Mouse (Mus musculus) hindbrain, postnatal 0 days (tissue): ENCODE measurements around the gene Gm20388. TPM values are rescaled to one million over a fixed set of nuclear protein-coding genes. Genes with fewer than 3 reads are reported as not detected.

ENCODE experiments used
- ATAC-seq: fragments of 200-750 bp; cut with Nextera tagmentation; 2 replicates; pipeline ENCODE4 v1.8.0; 2017; ENCODE audit warnings: mild to moderate bottlenecking, moderate TSS enrichment, moderate library complexity
- DNase-seq: peaks from one replicate; pipeline ENCODE4 v3.0.0-alpha.2; 2015; ENCODE audit warnings: low spot score
- H3K27ac ChIP-seq: fragments of 300-500 bp; sonication (generic); 2 replicates; pipeline ENCODE4 v1.5.1; 2014; ENCODE audit warnings: mild to moderate bottlenecking
- H3K27me3 ChIP-seq: fragments of 300-500 bp; sonication (generic); 2 replicates; pipeline ENCODE4 v1.6.1; 2014; ENCODE audit warnings: low read length, mixed read lengths; ENCODE audit not compliant: insufficient read depth
- H3K36me3 ChIP-seq: fragments of 300-500 bp; sonication (generic); 2 replicates; pipeline ENCODE4 v1.6.1; 2014; ENCODE audit warnings: low read length, mixed read lengths; ENCODE audit not compliant: insufficient read depth
- H3K4me1 ChIP-seq: fragments of 300-500 bp; sonication (generic); 2 replicates; pipeline ENCODE4 v1.6.1; 2014; ENCODE audit warnings: antibody characterized with exemption, low read length, mixed read lengths; ENCODE audit not compliant: insufficient read depth
- H3K4me2 ChIP-seq: fragments of 300-500 bp; sonication (generic); 2 replicates; pipeline ENCODE4 v1.6.1; 2014; ENCODE audit warnings: low read depth, mild to moderate bottlenecking, low read length, moderate library complexity, mixed read lengths
- H3K4me3 ChIP-seq: fragments of 300-500 bp; sonication (generic); 2 replicates; pipeline ENCODE4 v1.5.1; 2014; ENCODE audit warnings: low read length
- H3K9ac ChIP-seq: fragments of 300-500 bp; sonication (generic); replicated peaks from 2 replicates; pipeline ENCODE4 v1.6.1; 2014; ENCODE audit warnings: mild to moderate bottlenecking, low read length, moderate library complexity, mixed read lengths
- H3K9me3 ChIP-seq: fragments of 300-500 bp; sonication (generic); 2 replicates; pipeline ENCODE4 v1.6.1; 2016; ENCODE audit warnings: low read length, mixed read lengths
- CTCF ChIP-seq: IDR thresholded peaks from 2 replicates; pipeline ENCODE4 v1.5.1; 2016; ENCODE audit warnings: antibody characterized with exemption, control low read depth, low read depth
- WGBS: fragments of 180-500 bp; shearing (Covaris S2); extraction: QIAGEN DNeasy Blood & Tissue Kit; methylation state at CpG from one replicate; pipeline ENCODE4 v1.1.7; 2014; 5-methylcytosine and 5-hydroxymethylcytosine counted together
- polyA plus RNA-seq: library from polyadenylated mRNA; unstranded; fragments of >200 nt; fragmentation: Nextera tagmentation; extraction: Ambion mirVana; gene quantifications from 2 replicates; pipeline ENCODE4 v1.2.1, GENCODE M21; 2015
- total RNA-seq: library from RNA; depleted of rRNA; stranded (reverse); fragments of >200 nt; gene quantifications from 2 replicates; pipeline ENCODE4 v1.2.3, GENCODE M21; 2014

Gene Gm20388
- total and polyA plus RNA-seq, 2 experiments from 2014 or later = 71.3 TPM; not detected in 1

- H3K4me2 ChIP-seq = no peak overlapping the region
- WGBS = 51% methylated on average over 4 of the region's 4 CpGs
- no peak overlapping the region for H3K4me3 ChIP-seq
- no peaks in the 10 kb centered on the region for H3K27me3 ChIP-seq
- no peak for DNase-seq
- no peaks in the 10 kb centered on the region for H3K9me3 ChIP-seq
- no peaks in the 10 kb centered on the region for H3K36me3 ChIP-seq
- H3K9ac ChIP-seq = no peak overlapping the region
- no peak for ATAC-seq
- no peak overlapping the region for H3K27ac ChIP-seq
- peaks cover 11% of the 10 kb centered on the region for H3K4me1 ChIP-seq
- peak; percentile 87 for TF ChIP-seq CTCF
Measured at GRCm38 (mm10) chr8:121694453-121694852, 1783.8 kb downstream of the Gm20388 start.

DNA sequence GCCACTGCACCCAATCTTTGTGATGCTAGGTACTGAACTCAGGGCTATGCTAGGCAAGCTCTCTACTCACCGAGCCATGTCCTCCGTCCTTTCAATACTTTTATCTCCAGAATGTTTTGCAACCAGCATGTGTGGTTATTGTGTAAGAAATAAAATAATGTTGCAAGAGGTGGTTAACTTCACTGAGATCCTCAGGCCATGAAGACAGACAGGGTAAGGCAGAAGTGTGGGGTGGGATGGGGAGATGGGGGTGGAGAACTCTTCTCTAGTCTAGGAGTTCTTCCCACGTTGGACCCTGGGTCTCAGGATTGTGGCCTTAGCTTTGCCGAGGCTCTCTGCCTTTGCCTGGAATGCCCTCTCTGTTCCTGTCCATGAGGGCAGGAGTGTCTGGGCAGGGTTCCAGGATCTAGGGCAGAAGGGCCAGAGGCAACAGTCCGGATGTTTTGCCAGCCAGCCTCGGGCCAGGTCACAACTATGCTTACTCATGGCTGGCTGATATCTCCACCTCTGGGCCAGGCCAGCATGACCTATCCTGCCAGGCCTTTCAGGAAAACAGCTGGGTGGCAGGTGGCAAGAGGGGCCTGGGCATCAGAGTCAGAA, 1785.0 kb downstream of the Gm20388 start:
- peaks cover 11% of the 10 kb centered on the region for H3K4me1 ChIP-seq
- H3K27ac ChIP-seq = no peak overlapping the region
- ATAC-seq (no peak), DNase-seq (no peak)
- no peaks in the 10 kb centered on the region for H3K9me3 ChIP-seq
- no peaks in the 10 kb centered on the region for H3K27me3 ChIP-seq
- H3K9ac ChIP-seq = no peak overlapping the region
- 76% methylated on average over 6 of the region's 6 CpGs for WGBS
- H3K4me3 ChIP-seq = no peak overlapping the region
- TF ChIP-seq CTCF = no peak
- no peaks in the 10 kb centered on the region for H3K36me3 ChIP-seq
- H3K4me2 ChIP-seq = no peak overlapping the region

GRCm38 (mm10) chr8:121697735-121698614, 1787.3 kb downstream of the Gm20388 start:
- peak; percentile 77 for DNase-seq
- 3% methylated on average over 16 of the region's 17 CpGs for WGBS
- Histone ChIP-seq H3K9ac (no peak overlapping the region; the same call in 1 of the 2 replicates), H3K27me3 (no peaks in the 10 kb centered on the region), H3K4me2 (peak overlapping the region; percentile 40), H3K4me1 (peaks cover 11% of the 10 kb centered on the region), H3K4me3 (no peak overlapping the region), H3K9me3 (no peaks in the 10 kb centered on the region), H3K27ac (peak overlapping the region; percentile 78), H3K36me3 (no peaks in the 10 kb centered on the region)
- ATAC-seq = peak; percentile 56
- no peak for TF ChIP-seq CTCF

DNA sequence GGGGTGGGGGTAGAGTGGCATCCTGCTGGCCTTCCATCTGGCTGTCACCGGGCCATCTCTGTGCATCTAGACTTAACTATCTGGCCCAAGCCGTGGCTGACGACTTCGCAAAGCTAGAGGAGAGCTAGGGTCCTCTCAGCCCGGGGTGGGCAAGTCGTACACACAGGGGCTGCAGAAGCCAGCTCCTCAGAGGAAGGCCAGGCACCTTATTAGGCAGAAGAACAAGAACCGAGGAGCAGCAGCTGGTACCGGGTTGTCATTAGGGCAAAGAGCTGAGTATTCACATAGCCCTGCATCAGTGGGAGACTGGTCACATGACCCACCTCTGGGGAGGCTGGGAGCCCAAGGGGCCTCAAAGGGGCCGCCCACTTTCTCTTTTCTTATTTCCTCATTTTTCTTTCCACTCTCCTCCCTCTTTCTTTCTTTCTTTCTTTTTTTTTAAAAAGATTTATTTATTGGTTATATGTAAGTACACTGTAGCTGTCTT, 1788.0 kb downstream of the Gm20388 start:
- peak overlapping the region; percentile 78; the same call in 1 of the 2 replicates for H3K27ac ChIP-seq
- 8% methylated on average over 9 of the region's 9 CpGs for WGBS
- no peaks in the 10 kb centered on the region for H3K9me3 ChIP-seq
- no peak overlapping the region; the same call in 1 of the 2 replicates for H3K9ac ChIP-seq
- peak overlapping the region; percentile 40 for H3K4me2 ChIP-seq
- H3K27me3 ChIP-seq = no peaks in the 10 kb centered on the region
- H3K36me3 ChIP-seq = no peaks in the 10 kb centered on the region
- TF ChIP-seq CTCF = no peak
- peak; percentile 31 for DNase-seq
- H3K4me1 ChIP-seq = peaks cover 11% of the 10 kb centered on the region
- H3K4me3 ChIP-seq = no peak overlapping the region
- ATAC-seq = peak; percentile 38; the same call in 1 of the 2 replicates

DNA sequence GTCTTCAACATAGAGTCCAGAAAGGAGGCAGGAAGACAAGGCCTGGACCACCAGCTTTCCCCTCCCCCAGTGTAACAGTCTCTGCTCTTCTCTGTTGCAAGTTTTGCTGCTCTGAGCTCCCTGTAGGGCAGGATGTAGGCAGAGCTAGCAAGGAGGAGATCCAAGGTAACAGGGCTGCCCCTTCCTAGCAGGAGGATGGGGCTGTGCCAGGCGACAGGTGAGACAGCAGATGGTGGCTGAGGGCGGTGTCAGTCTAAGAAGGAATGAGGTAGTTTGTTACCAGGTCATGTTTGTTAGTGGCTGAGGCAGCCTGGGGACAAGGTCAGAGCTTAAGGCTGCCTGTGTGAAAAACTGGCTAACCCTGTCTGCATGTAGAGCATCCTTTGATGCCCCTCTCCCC, 1789.3 kb downstream of the Gm20388 start:
- H3K27me3 ChIP-seq = no peaks in the 10 kb centered on the region
- 100% methylated on average over 2 of the region's 2 CpGs for WGBS
- H3K4me1 ChIP-seq = peaks cover 11% of the 10 kb centered on the region
- H3K27ac ChIP-seq = 0 out of 2 replicates have a peak overlapping the region, but pooled peaks have one; percentile 11
- no peak for TF ChIP-seq CTCF
- H3K36me3 ChIP-seq = no peaks in the 10 kb centered on the region
- no peak overlapping the region for H3K4me2 ChIP-seq
- DNase-seq (no peak), ATAC-seq (no peak)
- no peak overlapping the region for H3K9ac ChIP-seq
- no peaks in the 10 kb centered on the region for H3K9me3 ChIP-seq
- no peak overlapping the region for H3K4me3 ChIP-seq

DNA sequence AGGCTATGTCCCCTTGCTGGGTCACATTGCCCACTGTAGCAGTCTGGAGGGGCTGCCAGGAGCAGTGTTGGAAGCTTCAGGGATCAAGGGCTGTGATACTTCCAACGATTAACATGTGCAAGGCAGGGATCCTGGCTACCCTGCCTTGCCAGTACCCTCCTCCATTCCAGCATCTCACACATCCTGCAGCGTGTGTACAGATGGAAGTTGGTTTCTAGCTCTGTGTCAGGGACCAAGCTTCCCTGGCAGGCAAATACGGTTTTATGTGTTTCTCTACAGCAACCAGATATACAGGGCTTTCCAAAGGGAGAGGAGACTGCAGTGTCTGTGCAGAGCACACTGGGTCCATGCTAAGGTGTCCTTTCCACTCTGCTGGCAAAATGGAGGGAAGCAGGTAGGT, 1794.5 kb downstream of the Gm20388 start:
- Histone ChIP-seq H3K4me1 (no peaks in the 10 kb centered on the region), H3K4me2 (no peak overlapping the region), H3K27me3 (no peaks in the 10 kb centered on the region), H3K4me3 (no peak overlapping the region), H3K9ac (no peak overlapping the region), H3K27ac (no peak overlapping the region; the same call in 1 of the 2 replicates), H3K9me3 (no peaks in the 10 kb centered on the region), H3K36me3 (no peaks in the 10 kb centered on the region)
- ATAC-seq (no peak), DNase-seq (no peak)
- TF ChIP-seq CTCF = no peak
- 62% methylated on average over 3 of the region's 3 CpGs for WGBS
